Mouse (Mus musculus) heart, postnatal 0 days (tissue): ENCODE data around the gene Colq.
A peak's percentile ranks its signal among the peaks of the same experiment; 100 is the strongest.

Experiments
- CTCF ChIP-seq: IDR thresholded peaks from 2 replicates; pipeline ENCODE4 v1.5.1; 2016; ENCODE audit warnings: antibody characterized with exemption, control low read depth, low read depth
- EP300 ChIP-seq: IDR thresholded peaks from 2 replicates; pipeline ENCODE4 v1.6.1; 2016; ENCODE audit warnings: antibody characterized with exemption, low read depth

DNA sequence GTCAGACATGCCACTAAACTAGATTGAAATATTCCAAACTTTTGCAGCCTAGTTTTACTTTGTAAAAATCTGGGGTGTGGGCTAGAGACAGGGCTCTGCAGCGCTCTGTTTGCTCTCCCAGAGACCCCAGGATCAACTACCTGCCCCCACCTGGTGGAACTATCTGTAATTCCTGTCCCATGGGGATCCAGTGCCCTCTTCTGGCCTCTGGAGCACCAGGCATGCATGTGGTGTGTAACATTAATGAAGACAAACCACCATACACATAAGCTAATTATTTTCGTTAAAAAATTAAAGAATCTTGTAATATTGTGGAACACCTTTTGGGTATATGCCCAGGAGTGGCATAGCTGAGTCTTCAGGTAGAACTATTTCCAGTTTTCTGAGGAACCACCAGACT is 117.8 kb downstream of the Colq start:
- TF ChIP-seq CTCF (0 out of 2 replicates have a peak, but pooled peaks have one; percentile 22), EP300 (no peak)
